Comparison of ENCODE assay signal across 10 mouse cellular contexts in the genomic region with DNA sequence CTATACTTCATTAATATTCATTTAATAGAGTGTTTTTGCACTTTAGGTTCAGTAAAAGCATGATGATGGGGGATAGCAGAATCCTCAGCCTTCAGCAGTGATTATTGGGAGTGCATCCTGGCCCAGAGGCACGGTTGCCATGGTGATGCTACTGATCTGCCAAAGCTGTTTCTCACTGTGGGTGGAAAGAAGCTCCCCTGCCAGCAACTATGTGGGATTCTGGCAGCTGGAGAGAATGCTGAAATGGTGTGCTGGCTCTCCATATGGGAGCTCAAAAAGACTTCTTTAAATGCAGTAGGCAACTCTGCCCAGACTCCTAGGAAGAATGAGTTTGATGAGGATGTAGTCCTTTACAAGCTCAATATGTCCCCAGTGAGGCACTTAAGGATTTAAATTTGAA.
DNase-seq lines count a peak whose midpoint lies in the region; ATAC-seq and TF ChIP-seq lines count a peak whose summit lies in the region.
"Had no signal": no experiment of that assay in that cellular context is flagged by ENCODE, and none has a peak within 500 bp of the region (broad histone marks: within the 10 kb centered on the region; RNA-seq: fewer than 3 reads in every experiment).

No protein-coding gene starts in this region.

- H3K27ac ChIP-seq in lung, postnatal 0 days (ENCODE audit: low read length), result no peak overlapping the region
- H3K27ac ChIP-seq: heart, embryonic 13.5 days had no signal

- no peaks in the 10 kb centered on the region for H3K36me3 ChIP-seq in lung, postnatal 0 days (ENCODE audit: insufficient read depth, low read length)
- H3K36me3 ChIP-seq: heart, embryonic 13.5 days had no signal

- no peaks in the 10 kb centered on the region for H3K27me3 ChIP-seq in lung, postnatal 0 days (replicated peaks; ENCODE audit: insufficient read depth, low read length)
- H3K27me3 ChIP-seq: heart, embryonic 13.5 days had no signal

- WGBS in lung, postnatal 0 days, result 7% methylated on average over 1 of the region's 1 CpGs

- no peak overlapping the region for H3K4me3 ChIP-seq in lung, postnatal 0 days (ENCODE audit: low read depth, low read length)
- H3K4me3 ChIP-seq: heart, embryonic 13.5 days had no signal

- TF ChIP-seq EP300 in lung, postnatal 0 days (IDR thresholded peaks at IDR 0.05), result no peak

- no peak for TF ChIP-seq CTCF in lung, postnatal 0 days (IDR thresholded peaks at IDR 0.05)

- peak; percentile 99 for DNase-seq in brain, adult 2 months (ENCODE audit: low read depth, low spot score)
- DNase-seq in cerebellum, postnatal 14 days, result peak; percentile 96 to 98
- DNase-seq in frontal cortex, postnatal 25 days (ENCODE audit: low spot score in 2 of 2), result peak; percentile 58 to 70
- DNase-seq in left cerebral cortex, postnatal 10 days (ENCODE audit: extremely low spot score in 1 of 2, low spot score in 2 of 2), result peak; percentile 82 to 95
- peak; percentile 92 to 94 for DNase-seq in right cerebral cortex, adult 2 months (ENCODE audit: low spot score in 2 of 2)
- no peak for DNase-seq in lung, postnatal 0 days (ENCODE audit: low spot score)

- no peak overlapping the region for H3K4me2 ChIP-seq in lung, postnatal 0 days (replicated peaks; ENCODE audit: low read depth, low read length)
- H3K4me2 ChIP-seq: heart, embryonic 13.5 days had no signal

- no peaks in the 10 kb centered on the region for H3K4me1 ChIP-seq in lung, postnatal 0 days (ENCODE audit: insufficient read depth, low read depth, low read length)
- H3K4me1 ChIP-seq: heart, embryonic 13.5 days had no signal

- H3K9ac ChIP-seq in lung, postnatal 0 days (replicated peaks; ENCODE audit: low read depth), result no peak overlapping the region
- H3K9ac ChIP-seq: heart, embryonic 13.5 days had no signal

- intact Hi-C loops in left cerebral cortex, postnatal 10 days (cut with DNase I), result no loop called here

- no peaks in the 10 kb centered on the region for H3K9me3 ChIP-seq in lung, postnatal 0 days (ENCODE audit: low read length)
- H3K9me3 ChIP-seq: heart, embryonic 13.5 days had no signal

- ATAC-seq in erythroblast, adult 5-6 weeks (replicated peaks; ENCODE audit: low FRiP score, poor library complexity, severe bottlenecking), result no peak
- ATAC-seq in lung, postnatal 0 days, result no peak
- ATAC-seq in megakaryocyte progenitor cell, adult 5-6 weeks (replicated peaks; ENCODE audit: poor library complexity), result no peak
- ATAC-seq: Patski had no signal
